Mouse (Mus musculus) kidney, adult 2 months (tissue): ENCODE data around the gene 4931422A03Rik. TPM values are rescaled to one million over a fixed set of nuclear protein-coding genes. Genes with fewer than 3 reads are reported as not detected.

Experiments used
- DNase-seq: peaks from one replicate; pipeline ENCODE4 v3.0.0; 2021
- H3K27ac ChIP-seq: fragments of 200-500 bp; 2 replicates; pipeline ENCODE4 v1.5.1; 2012; ENCODE audit warnings: low read depth, low read length, control low read depth, inconsistent platforms; ENCODE audit not compliant: insufficient read depth
- H3K27me3 ChIP-seq: fragments of 200-500 bp; replicated peaks from 2 replicates; pipeline ENCODE4 v1.6.1; 2012; ENCODE audit warnings: mild to moderate bottlenecking, moderate library complexity, low read length, inconsistent platforms; ENCODE audit not compliant: control insufficient read depth, insufficient read depth
- H3K36me3 ChIP-seq: fragments of 200-500 bp; 2 replicates; pipeline ENCODE4 v1.6.1; 2012; ENCODE audit warnings: mild to moderate bottlenecking, moderate library complexity, low read length, inconsistent platforms; ENCODE audit not compliant: control insufficient read depth, insufficient read depth
- H3K4me1 ChIP-seq: fragments of 200-500 bp; 2 replicates; pipeline ENCODE4 v1.6.1; 2011; ENCODE audit warnings: low read length; ENCODE audit not compliant: control insufficient read depth, insufficient read depth
- H3K4me3 ChIP-seq: fragments of 200-500 bp; 2 replicates; pipeline ENCODE4 v1.5.1; 2011; ENCODE audit warnings: mild to moderate bottlenecking, low read depth, low read length, control low read depth; ENCODE audit not compliant: insufficient read depth
- CTCF ChIP-seq: fragments of 200-500 bp; conservative IDR thresholded peaks from 2 replicates; pipeline ENCODE4 v1.5.1; 2011; ENCODE audit warnings: low read depth, mild to moderate bottlenecking, control low read depth, low read length, moderate library complexity, mixed read lengths; ENCODE audit not compliant: insufficient read depth, insufficient read length
- POLR2A ChIP-seq: fragments of 200-500 bp; IDR thresholded peaks from one replicate; pipeline ENCODE4 v1.6.1; 2011; ENCODE audit warnings: low read depth, low read length, control low read depth
- WGBS: fragments of 180-500 bp; shearing (Covaris S2); methylation state at CpG from one replicate; pipeline ENCODE4 v1.1.7; 2018; 5-methylcytosine and 5-hydroxymethylcytosine counted together
- polyA plus RNA-seq: library from polyadenylated mRNA; depleted of rRNA; stranded (reverse); fragments of >200 nt; gene quantifications from 2 replicates; pipeline ENCODE4 v1.2.3, GENCODE M21; 2012; rRNA removed

4931422A03Rik gene
- polyA plus RNA-seq, 1 experiment: not detected

DNA sequence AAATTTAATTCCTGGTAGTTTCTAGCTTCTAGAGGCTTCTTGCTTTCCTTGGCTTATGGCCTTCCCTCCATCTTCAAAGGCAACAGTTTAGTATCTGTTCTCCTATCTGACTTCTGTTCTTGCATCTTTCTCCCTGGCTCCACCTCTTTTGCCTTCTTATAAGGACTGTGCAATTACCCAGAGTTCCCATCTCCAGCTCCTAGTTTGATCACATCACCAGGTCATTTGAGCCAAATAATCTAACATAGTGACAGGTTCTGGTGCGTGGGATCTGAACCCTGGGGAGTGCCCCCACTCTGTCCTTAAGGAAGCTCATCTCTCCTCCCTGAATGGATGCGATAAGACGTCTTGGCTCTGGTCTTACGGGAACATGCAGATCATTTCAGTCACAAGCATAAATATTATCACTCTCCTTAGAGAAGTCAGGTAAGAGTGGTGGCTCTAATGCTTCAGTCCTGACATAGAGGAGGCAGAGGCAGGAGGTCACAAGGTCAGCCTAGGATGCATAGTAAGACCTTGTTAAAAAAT lies 101.5 kb downstream of the 4931422A03Rik start:
- DNase-seq: no peak
- TF ChIP-seq CTCF (no peak), POLR2A (no peak)
- Histone ChIP-seq H3K4me1 (0 out of 2 replicates have a peak, but pooled peaks cover 9% of the 10 kb centered on the region), H3K36me3 (no peaks in the 10 kb centered on the region), H3K4me3 (no peak overlapping the region), H3K27me3 (no peaks in the 10 kb centered on the region), H3K27ac (no peak overlapping the region)
- WGBS: 95% methylated on average over 4 of the region's 4 CpGs

DNA sequence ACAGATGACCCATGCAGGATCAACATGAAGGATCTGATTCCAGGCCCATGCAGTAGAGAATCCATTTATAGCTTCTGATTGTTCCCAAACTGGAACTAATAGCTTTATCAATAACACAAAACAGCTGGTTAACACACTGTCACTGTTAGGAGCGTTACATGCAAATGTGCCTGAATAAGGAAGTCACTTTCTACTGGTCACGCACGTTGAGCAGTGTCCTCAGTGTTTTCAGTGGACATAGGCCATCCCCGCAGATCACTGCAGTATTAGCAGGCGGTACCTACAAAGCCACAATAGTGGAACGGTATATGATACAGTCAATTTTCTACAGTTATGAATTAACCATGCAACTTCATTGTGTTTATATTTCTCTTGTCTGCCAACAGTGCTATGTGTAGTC lies 108.7 kb downstream of the 4931422A03Rik start:
- Histone ChIP-seq H3K27me3 (no peaks in the 10 kb centered on the region), H3K27ac (no peak overlapping the region), H3K4me1 (no peaks in the 10 kb centered on the region), H3K36me3 (no peaks in the 10 kb centered on the region), H3K4me3 (no peak overlapping the region)
- 84% methylated on average over 6 of the region's 6 CpGs for WGBS
- DNase-seq: no peak
- no peak for TF ChIP-seq CTCF
- no peak for TF ChIP-seq POLR2A

DNA sequence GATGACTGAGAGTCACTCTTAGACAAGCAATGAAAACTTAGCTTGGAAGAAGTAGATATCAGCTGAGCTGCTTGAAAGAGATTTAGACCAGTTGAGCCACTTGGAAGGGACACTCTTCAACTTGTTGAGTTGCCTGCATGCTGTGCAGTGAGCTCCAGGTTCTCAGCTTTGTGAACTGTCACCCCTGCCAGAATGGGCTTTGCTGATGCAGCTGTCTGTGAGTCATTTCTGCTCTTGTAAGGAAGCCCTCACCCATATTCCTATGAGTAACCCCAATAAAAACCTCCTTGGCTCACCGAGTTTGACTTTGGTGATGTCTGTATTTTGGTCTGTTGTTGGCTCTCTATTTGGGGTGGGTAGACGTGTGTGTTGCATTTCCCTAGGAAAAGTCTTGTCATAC lies 109.8 kb downstream of the 4931422A03Rik start:
- DNase-seq: no peak
- 87% methylated on average over 2 of the region's 2 CpGs for WGBS
- no peaks in the 10 kb centered on the region for H3K4me1 ChIP-seq
- H3K4me3 ChIP-seq: no peak overlapping the region
- no peaks in the 10 kb centered on the region for H3K36me3 ChIP-seq
- H3K27ac ChIP-seq: no peak overlapping the region
- no peaks in the 10 kb centered on the region for H3K27me3 ChIP-seq
- TF ChIP-seq POLR2A (no peak), CTCF (no peak)

GRCm38 (mm10) chr2:103917375-103917774 lies 110.8 kb downstream of the 4931422A03Rik start:
- Histone ChIP-seq H3K36me3 (no peaks in the 10 kb centered on the region), H3K27me3 (no peaks in the 10 kb centered on the region), H3K27ac (no peak overlapping the region), H3K4me3 (no peak overlapping the region), H3K4me1 (no peaks in the 10 kb centered on the region)
- TF ChIP-seq CTCF: no peak
- TF ChIP-seq POLR2A: no peak
- DNase-seq: no peak
- whole genome bisulfite sequencing: 95% methylated on average over 5 of the region's 5 CpGs

Other genes starting within 250 kb of the 4931422A03Rik start
- 100 and 120 TPM in 2 replicates for gene Caprin1, start 230.7 kb downstream of the 4931422A03Rik start, polyA plus RNA-seq
- 18.5 and 20.8 TPM in 2 replicates for gene Lmo2, start 70.4 kb downstream of the 4931422A03Rik start, polyA plus RNA-seq
- 22.3 and 25.0 TPM in 2 replicates for gene Fbxo3, start 640 bp downstream of the 4931422A03Rik start, polyA plus RNA-seq
- gene Gm10912, start 37.5 kb upstream of the 4931422A03Rik start, polyA plus RNA-seq: 0.14 and 0.18 TPM in 2 replicates
- gene Gm10799, start 40.2 kb upstream of the 4931422A03Rik start, polyA plus RNA-seq: not detected in 2 replicates
- 18.5 and 25.0 TPM in 2 replicates for gene Cd59b, start 41.5 kb upstream of the 4931422A03Rik start, polyA plus RNA-seq
- gene Cd59a, start 67.4 kb upstream of the 4931422A03Rik start, polyA plus RNA-seq: 31.1 and 31.6 TPM in 2 replicates
- 0.12 and 0.19 TPM in 2 replicates for gene A930018P22Rik, start 94.4 kb upstream of the 4931422A03Rik start, polyA plus RNA-seq